Mouse (Mus musculus) spleen, adult 12 weeks (tissue): ENCODE measurements at regions not wholly inside any gene's neighbourhood (a gene's known extent, or its start where the extent isn't known, plus 50 kb on each side); places are given as distances from the start of the nearest gene placed in this dataset.
"Not testable (repeated sequence)": the region's sequence is repeated elsewhere in the genome, so short reads cannot be mapped to it uniquely, and the experiment has no call there.

ENCODE experiments used
- DNase-seq: peaks from one replicate; pipeline ENCODE4 v3.0.0; 2022; ENCODE audit warnings: low spot score

- DNase-seq, result no peak
Measured at GRCm38 (mm10) chr16:29915346-29915745, 148.8 kb upstream of the Hes1 start.

DNA sequence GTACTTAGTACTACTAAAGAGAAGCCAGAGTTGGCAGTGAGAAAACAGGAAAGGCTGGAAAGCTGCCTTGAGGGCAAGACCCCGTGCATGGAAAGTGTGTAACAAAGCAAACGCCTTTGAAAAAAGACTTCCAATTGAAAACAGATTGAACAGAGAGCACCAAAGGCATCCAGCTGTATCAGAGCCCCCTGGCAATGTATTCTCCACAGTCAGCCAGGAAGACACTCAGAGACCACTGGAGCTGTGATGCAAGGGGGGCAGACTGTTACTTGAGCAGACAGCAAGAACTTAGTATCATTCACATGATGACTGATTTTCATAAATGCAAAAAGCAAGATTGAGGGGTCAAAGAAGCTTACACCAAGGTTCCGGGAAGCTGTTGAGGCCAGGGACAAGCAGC, 146.2 kb upstream of the Hes1 start:
- DNase-seq, result no peak

GRCm38 (mm10) chr16:29918396-29918795, 145.8 kb upstream of the Hes1 start:
- no peak for DNase-seq

GRCm38 (mm10) chr16:29920940-29921339, 143.2 kb upstream of the Hes1 start:
- no peak for DNase-seq

DNA sequence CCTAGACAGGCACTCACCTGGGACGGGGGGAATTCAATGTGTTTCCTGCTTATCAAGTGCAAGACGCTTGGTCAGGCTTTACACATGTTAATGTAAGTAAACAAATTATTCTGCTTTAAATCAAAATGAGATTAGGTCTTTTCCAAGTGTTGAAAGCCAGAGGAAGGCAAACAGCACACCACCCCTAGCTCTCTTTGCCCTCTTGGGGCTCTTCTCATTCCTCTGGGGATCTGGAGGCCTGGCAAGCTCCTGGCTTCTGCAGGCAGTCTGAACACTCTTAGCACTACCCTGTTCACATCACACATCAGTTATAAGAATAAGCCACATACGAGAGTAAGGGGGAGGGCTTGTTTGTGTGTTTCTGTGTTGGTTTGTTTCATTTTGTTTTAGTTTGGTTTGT, 142.8 kb upstream of the Hes1 start:
- DNase-seq, result no peak

DNA sequence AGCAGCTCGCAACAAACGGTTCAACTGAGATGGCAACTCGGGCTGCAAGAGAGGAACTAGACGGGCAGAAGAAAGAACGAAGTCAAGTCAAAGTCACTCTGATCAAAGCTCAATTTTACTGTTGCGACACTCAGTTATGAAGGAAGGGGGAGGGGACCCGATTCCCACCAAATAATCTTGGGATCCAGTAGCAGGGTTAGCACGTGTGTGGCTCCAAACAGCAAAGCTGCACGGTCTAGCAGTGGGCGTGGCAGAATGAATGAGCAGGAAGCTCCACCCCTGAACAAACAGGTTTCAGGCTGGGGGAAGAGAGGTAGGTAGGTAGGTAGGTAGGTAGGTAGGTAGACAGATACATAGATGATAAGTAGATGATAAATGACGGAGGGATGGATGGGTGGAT, 136.9 kb upstream of the Hes1 start:
- not testable (repeated sequence) for DNase-seq

DNA sequence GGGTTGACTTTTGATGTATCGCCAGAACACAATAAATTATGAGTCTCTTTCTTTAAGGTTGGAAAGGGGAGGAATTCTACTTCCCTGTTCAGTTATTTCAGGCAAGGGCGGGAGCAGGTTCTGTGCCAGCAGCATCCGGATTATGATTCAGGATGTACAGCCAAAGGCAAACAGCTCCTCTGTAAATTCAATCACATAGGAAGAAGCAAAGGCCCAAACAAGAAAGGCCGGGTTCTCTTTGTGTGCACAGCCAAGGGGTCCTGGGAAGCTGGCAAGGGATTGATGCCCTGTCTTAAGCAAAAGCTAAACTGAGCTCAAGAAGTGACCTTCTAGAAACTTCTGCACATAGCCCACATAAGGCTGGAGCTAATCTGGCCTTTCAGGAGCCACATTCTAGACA, 135.9 kb upstream of the Hes1 start:
- no peak for DNase-seq

DNA sequence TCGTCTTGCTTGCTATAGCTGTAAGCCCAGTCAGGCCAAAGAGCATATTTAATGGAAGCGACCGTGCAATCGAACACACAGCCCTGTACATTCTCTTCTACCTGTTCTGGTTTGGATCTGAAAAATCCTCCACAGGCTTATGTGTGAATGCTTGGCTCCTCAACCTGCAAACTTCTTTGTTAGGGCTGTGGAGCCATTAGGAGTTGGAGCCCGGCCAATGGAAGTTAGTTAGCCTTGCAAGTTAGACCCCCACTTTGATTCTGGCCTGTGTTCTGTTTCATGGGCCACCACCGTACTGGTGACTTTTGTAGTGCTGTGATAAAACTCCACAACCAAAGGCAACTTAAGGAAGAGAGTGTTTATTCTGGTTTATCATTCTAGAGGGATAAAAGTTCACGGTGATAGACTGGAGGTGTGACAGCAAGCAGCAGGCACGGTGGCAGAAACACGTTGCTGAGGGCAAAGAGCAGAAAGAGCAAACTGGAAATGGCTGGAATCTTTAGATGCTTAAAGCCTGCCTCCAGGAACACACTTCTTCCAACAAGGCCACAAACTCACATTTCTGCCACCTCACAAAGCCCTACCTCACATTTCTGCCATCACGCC, 132.3 kb upstream of the Hes1 start:
- DNase-seq, result no peak

GRCm38 (mm10) chr16:29934649-29935048, 129.5 kb upstream of the Hes1 start:
- no peak for DNase-seq

GRCm38 (mm10) chr16:29938700-29939099, 125.5 kb upstream of the Hes1 start:
- no peak for DNase-seq

DNA sequence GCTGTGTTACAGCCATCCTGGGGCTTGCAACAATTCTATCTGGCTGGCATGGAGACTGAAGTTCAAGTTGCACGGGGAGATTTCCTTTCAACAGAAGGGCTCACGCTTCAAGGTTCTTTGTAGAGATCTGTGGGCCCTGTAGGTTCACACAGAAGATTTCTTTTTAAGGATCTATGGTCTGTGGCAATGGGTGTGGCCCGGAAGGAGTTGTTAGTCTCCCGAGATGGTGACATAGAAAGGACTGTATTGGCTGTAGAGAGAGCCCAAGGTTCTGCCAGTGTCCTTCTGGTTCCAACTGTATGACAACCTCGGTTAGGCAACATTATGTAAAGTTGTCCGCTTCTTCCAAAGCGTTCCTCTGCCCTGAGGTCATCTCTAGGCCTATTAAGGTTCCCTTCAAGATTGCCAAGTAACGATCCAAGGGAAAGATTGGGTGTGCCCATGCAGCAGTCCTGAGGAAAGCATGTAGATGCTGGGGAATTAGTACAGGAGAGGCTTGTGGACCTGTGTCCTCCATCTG, 124.8 kb upstream of the Hes1 start:
- DNase-seq, result no peak

- DNase-seq, result no peak
Measured at GRCm38 (mm10) chr16:29939869-29940707, 124.1 kb upstream of the Hes1 start.

GRCm38 (mm10) chr16:29942111-29942510, 122.1 kb upstream of the Hes1 start:
- no peak for DNase-seq

- no peak for DNase-seq
Measured at GRCm38 (mm10) chr16:29943963-29944860, 120.0 kb upstream of the Hes1 start.

GRCm38 (mm10) chr16:29944966-29945365, 119.2 kb upstream of the Hes1 start:
- no peak for DNase-seq

DNA sequence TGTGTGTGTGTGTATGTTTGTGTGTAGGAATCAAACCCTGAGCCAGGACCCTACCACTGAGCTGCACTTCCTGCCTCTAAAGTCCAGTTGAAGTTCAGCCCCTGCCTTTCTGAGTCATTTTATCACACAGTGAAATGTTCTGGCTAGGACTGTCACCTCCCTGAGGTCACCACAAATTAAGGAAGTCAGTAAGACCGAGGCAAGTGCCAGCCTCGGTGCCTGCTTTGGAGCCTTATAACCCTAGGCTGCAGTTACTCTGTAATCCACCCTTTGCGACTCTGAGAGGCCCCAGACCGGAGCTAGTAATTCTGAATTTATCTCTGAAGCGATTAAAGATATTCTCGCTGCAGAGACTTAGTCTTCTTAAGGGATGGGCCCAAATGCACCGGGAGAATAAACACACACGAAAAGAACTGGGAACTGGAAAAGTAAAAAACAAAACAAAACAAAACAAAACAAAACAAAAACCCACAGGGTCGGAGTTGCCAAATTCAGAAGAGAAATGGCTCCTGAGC, 118.8 kb upstream of the Hes1 start:
- no peak for DNase-seq

DNA sequence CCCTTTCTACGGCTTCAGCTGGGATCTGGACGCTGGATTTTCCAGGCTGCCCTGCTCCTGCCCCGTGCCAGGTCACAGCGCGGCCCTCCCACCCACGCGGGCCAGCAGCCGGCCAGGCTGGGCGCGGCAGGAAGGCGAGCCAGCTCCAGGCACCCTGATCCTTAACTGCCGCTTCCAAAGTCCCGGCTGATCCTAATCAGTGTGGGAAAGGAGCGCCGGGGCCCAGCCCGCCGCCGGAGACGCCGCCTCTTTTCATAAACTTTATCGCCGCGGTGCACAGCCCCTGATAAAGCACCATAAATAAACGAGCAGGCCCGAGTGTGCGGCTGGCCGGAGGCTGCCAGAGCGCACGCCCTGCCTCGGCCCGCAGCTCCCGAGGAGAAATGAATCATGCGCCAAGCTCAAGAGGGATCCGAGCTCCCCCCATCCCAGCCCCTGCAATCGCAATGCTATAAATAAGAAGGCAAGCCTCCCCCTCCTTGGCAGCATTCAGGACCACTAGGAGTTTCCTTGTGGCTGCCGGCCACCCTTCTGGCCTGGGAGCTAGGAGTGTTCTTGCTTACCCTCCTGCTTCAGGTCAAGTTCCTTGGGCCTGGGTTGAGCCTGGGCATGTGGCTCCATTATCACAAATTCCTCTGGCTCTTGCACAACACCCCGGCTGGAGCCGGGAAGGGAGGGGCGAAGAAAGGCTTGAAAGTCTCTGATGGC, 118.1 kb upstream of the Hes1 start:
- DNase-seq, result no peak

- no peak for DNase-seq
Measured at GRCm38 (mm10) chr16:29946966-29947365, 117.2 kb upstream of the Hes1 start.

- DNase-seq, result no peak
Measured at GRCm38 (mm10) chr16:29947670-29948069, 116.5 kb upstream of the Hes1 start.

- DNase-seq, result no peak
Measured at GRCm38 (mm10) chr16:29950136-29950535, 114.0 kb upstream of the Hes1 start.

GRCm38 (mm10) chr16:29950791-29951190, 113.4 kb upstream of the Hes1 start:
- no peak for DNase-seq

DNA sequence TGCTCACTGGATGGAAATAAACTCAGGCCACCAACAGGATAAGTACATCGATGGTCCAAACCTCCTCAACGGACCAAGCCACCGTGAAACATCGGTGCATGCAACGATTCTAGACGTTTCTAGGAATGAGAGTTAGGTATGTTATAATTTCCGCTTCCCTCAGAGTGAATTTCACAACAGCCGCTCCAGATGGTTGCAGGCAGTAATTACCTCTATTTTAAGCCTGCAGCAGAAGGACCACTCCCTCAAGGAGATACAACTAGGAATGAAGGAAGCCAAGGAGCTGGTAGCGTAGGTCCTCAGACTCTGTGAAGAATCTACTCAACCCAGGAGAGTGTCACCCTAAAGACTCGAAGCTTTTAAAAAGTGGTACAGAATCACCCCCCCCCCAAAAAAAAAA, 109.5 kb upstream of the Hes1 start:
- DNase-seq, result no peak
